Mouse (Mus musculus): ENCODE measurements around the gene Nr1h2.

GRCm38 (mm10) chr7:44533746-44534045 lies 20.1 kb downstream of the Nr1h2 start:
- TF ChIP-seq CTCF (IDR thresholded peaks at IDR 0.05; ENCODE audit: extremely low read depth, insufficient read length, insufficient replicate concordance, low read depth, low read length): no peak
- TF ChIP-seq POLR2A (IDR thresholded peaks at IDR 0.05; ENCODE audit: low read depth, low read length): no peak

All from small intestine, adult 2 months (tissue).